Comparison of ENCODE assay signal across 8 mouse cellular contexts in the genomic region with DNA sequence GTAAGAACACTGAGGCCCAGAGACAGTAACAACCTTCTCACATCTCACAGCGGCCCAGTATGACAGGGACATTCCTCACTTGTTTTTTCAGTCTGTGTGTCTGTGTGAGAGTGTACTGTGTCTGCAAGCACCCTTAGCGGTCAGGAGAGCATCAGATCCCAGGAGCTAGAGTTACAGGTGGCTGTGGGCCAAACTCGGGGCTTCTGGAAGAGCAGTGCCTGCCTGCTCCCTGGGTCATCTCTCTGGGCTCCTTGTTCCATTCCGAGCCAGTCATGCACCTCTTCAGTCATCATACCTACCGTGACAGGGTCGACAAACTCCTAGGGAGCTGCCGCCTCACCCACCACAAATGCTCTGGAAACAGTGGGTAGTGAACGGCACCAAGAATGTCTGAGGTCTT. TPM values are rescaled to one million over a fixed set of nuclear protein-coding genes. Genes with fewer than 3 reads are reported as not detected.
DNase-seq lines count a peak whose midpoint lies in the region; ATAC-seq and TF ChIP-seq lines count a peak whose summit lies in the region.

No protein-coding gene starts in this region.

- TF ChIP-seq CTCF in E14TG2a.4 (conservative IDR thresholded peaks at IDR 0.05; ENCODE audit: low read length) = no peak

- no peaks in the 10 kb centered on the region for H3K9me3 ChIP-seq in hindbrain, embryonic 10.5 days
- no peaks in the 10 kb centered on the region for H3K9me3 ChIP-seq in hindbrain, embryonic 11.5 days (ENCODE audit: control insufficient read depth, low read length)
- H3K9me3 ChIP-seq in E14TG2a.4 (ENCODE audit: low read length) = no peaks in the 10 kb centered on the region
- H3K9me3 ChIP-seq in limb, embryonic 14.5 days (ENCODE audit: control insufficient read depth, low read length) = no peaks in the 10 kb centered on the region

- no peak for TF ChIP-seq POLR2A in limb, embryonic 14.5 days (IDR thresholded peaks at IDR 0.05; ENCODE audit: borderline replicate concordance, extremely low read depth, insufficient read depth, insufficient read length)

- H3K36me3 ChIP-seq in hindbrain, embryonic 10.5 days = 0 out of 2 replicates have a peak, but pooled peaks cover 5% of the 10 kb centered on the region
- H3K36me3 ChIP-seq in hindbrain, embryonic 11.5 days (ENCODE audit: control insufficient read depth, insufficient read depth, low read length) = no peaks in the 10 kb centered on the region
- H3K36me3 ChIP-seq in E14TG2a.4 (ENCODE audit: insufficient read depth, low read length) = peaks cover 18% of the 10 kb centered on the region
- no peaks in the 10 kb centered on the region for H3K36me3 ChIP-seq in limb, embryonic 14.5 days (ENCODE audit: control insufficient read depth, insufficient read depth, low read length)

- peaks cover 26% of the 10 kb centered on the region for H3K4me1 ChIP-seq in hindbrain, embryonic 10.5 days (replicated peaks)
- H3K4me1 ChIP-seq in hindbrain, embryonic 11.5 days (replicated peaks; ENCODE audit: control insufficient read depth, insufficient read depth, low read length) = no peaks in the 10 kb centered on the region
- peaks cover 71% of the 10 kb centered on the region for H3K4me1 ChIP-seq in E14TG2a.4 (replicated peaks; ENCODE audit: low read depth, low read length)
- peaks cover 32% of the 10 kb centered on the region for H3K4me1 ChIP-seq in limb, embryonic 14.5 days (ENCODE audit: control insufficient read depth, insufficient read depth, low read length)

- no peak for DNase-seq in hindbrain, embryonic 10.5 days (ENCODE audit: low spot score)
- DNase-seq in hindbrain, embryonic 11.5 days (ENCODE audit: low spot score) = no peak
- DNase-seq in gastrocnemius, postnatal 25 days = peak; percentile 81
- DNase-seq in limb, embryonic 14.5 days (ENCODE audit: low spot score) = no peak
- DNase-seq in left cerebral cortex, postnatal 14 days (ENCODE audit: low spot score in 2 of 2) = no peak
- DNase-seq in ovary, postnatal 10 days (ENCODE audit: low spot score) = no peak
- no peak for DNase-seq in left cerebral cortex, adult 8-10 months (ENCODE audit: low spot score in 2 of 2)

- no peaks in the 10 kb centered on the region for H3K27me3 ChIP-seq in hindbrain, embryonic 10.5 days (ENCODE audit: insufficient read depth, poor library complexity, severe bottlenecking)
- no peaks in the 10 kb centered on the region for H3K27me3 ChIP-seq in hindbrain, embryonic 11.5 days (ENCODE audit: control insufficient read depth, insufficient read depth, low read length)
- H3K27me3 ChIP-seq in E14TG2a.4 (ENCODE audit: insufficient read depth, low read length) = no peaks in the 10 kb centered on the region
- no peaks in the 10 kb centered on the region for H3K27me3 ChIP-seq in limb, embryonic 14.5 days (ENCODE audit: control insufficient read depth, insufficient read depth, low read length)

- ATAC-seq in hindbrain, embryonic 11.5 days (ENCODE audit: low FRiP score) = no peak
- no peak for ATAC-seq in limb, embryonic 14.5 days (ENCODE audit: low FRiP score, low read depth)

- H3K4me3 ChIP-seq in hindbrain, embryonic 10.5 days = no peak overlapping the region
- H3K4me3 ChIP-seq in hindbrain, embryonic 11.5 days (ENCODE audit: low read depth, low read length) = no peak overlapping the region
- peak overlapping the region; percentile 48 for H3K4me3 ChIP-seq in E14TG2a.4 (replicated peaks; ENCODE audit: low read length)
- H3K4me3 ChIP-seq in limb, embryonic 14.5 days (replicated peaks; ENCODE audit: low read length) = no peak overlapping the region

- intact Hi-C loops in left cerebral cortex, postnatal 14 days (cut with DNase I) = no loop called here

- H3K27ac ChIP-seq in hindbrain, embryonic 10.5 days = peak overlapping the region; percentile 54
- no peak overlapping the region for H3K27ac ChIP-seq in hindbrain, embryonic 11.5 days (ENCODE audit: low read depth, low read length)
- peak overlapping the region; percentile 79 for H3K27ac ChIP-seq in limb, embryonic 14.5 days (replicated peaks; ENCODE audit: low read depth, low read length)

- 72% methylated on average over 8 of the region's 8 CpGs for WGBS in hindbrain, embryonic 10.5 days
- WGBS in hindbrain, embryonic 11.5 days = 73% methylated on average over 8 of the region's 8 CpGs
- WGBS in limb, embryonic 14.5 days = 68% methylated on average over 8 of the region's 8 CpGs

- no peak overlapping the region for H3K4me2 ChIP-seq in hindbrain, embryonic 11.5 days (replicated peaks; ENCODE audit: low read depth, low read length)
- no peak overlapping the region; the same call in 1 of the 2 replicates for H3K4me2 ChIP-seq in limb, embryonic 14.5 days (replicated peaks; ENCODE audit: low read depth, low read length, severe bottlenecking)

- no peak overlapping the region for H3K9ac ChIP-seq in hindbrain, embryonic 11.5 days (ENCODE audit: low read depth, low read length)
- H3K9ac ChIP-seq in limb, embryonic 14.5 days (ENCODE audit: low read depth, low read length, severe bottlenecking) = no peak overlapping the region

RNA-seq across cellular contexts. Expression of a gene that starts 10.1 kb away (rescaled TPM):
- 15.2 and 18.8 TPM in 2 replicates for polyA plus RNA-seq in hindbrain, embryonic 10.5 days (2016; fragmentation: Nextera tagmentation; extraction: Ambion mirVana)
- 15.1 and 16.2 TPM in 2 replicates for polyA plus RNA-seq in hindbrain, embryonic 11.5 days (2014; fragmentation: Nextera tagmentation; extraction: Ambion mirVana)
- total RNA-seq in gastrocnemius, postnatal 25 days (2021) = 10 to 100 TPM; 28.2 to 30.5 TPM
- polyA plus RNA-seq in limb, embryonic 14.5 days (2012; rRNA removed) = 35.9 and 41.3 TPM in 2 replicates
- 52.3 and 54.8 TPM in 2 replicates for polyA plus RNA-seq in limb, embryonic 14.5 days (2014; fragmentation: Nextera tagmentation; extraction: Ambion mirVana)
- total RNA-seq in left cerebral cortex, postnatal 14 days (2021) = 1 to 10 TPM; 6.5 to 9.0 TPM
- 1 to 10 TPM; 4.2 to 7.3 (median 5.4) TPM for total RNA-seq in left cerebral cortex, adult 8-10 months (2022)
